ENCODE assay signal across 8 mouse cellular contexts in genomic region chrX:56609623-56610317, GRCm38 (mm10). TPM values are rescaled to one million over a fixed set of nuclear protein-coding genes. Genes with fewer than 3 reads are reported as not detected.
DNase-seq lines count a peak whose midpoint lies in the region; ATAC-seq and TF ChIP-seq lines count a peak whose summit lies in the region.

Slc9a6 (plus strand) TSS chrX:56609757.

- peak within 1 kb of the TSS; percentile 74 for H3K9ac ChIP-seq in forebrain, embryonic 14.5 days (ENCODE audit: low read length)
- peak within 1 kb of the TSS; percentile 62 for H3K9ac ChIP-seq in lung, embryonic 14.5 days

- peak; percentile 77 for DNase-seq in G1E (ENCODE audit: low spot score)
- DNase-seq in cerebellum, adult 11 months = peak; percentile 71
- DNase-seq in forebrain, embryonic 14.5 days (ENCODE audit: low spot score) = peak; percentile 90
- DNase-seq in heart, postnatal 10 days = peak; percentile 78
- DNase-seq in layer of hippocampus, adult 18-20 months (ENCODE audit: low spot score in 2 of 2) = peak; percentile 58 to 67
- peak; percentile 91 for DNase-seq in lung, embryonic 14.5 days
- DNase-seq in thymus, adult 18-20 months = peak; percentile 64 to 75

- 28% methylated on average over 44 of the region's 50 CpGs for WGBS in forebrain, embryonic 14.5 days
- WGBS in lung, embryonic 14.5 days = 9% methylated on average over 29 of the region's 50 CpGs
- WGBS in olfactory bulb, adult 2 months = 13% methylated on average over 50 of the region's 50 CpGs

- no peaks in the 10 kb centered on the region for H3K9me3 ChIP-seq in G1E (replicated peaks)
- H3K9me3 ChIP-seq in forebrain, embryonic 14.5 days (replicated peaks; ENCODE audit: control insufficient read depth, low read length) = no peaks in the 10 kb centered on the region
- H3K9me3 ChIP-seq in lung, embryonic 14.5 days (ENCODE audit: low read depth, low read length) = no peaks in the 10 kb centered on the region

- H3K4me3 ChIP-seq in G1E (ENCODE audit: low read depth, low read length) = peak within 1 kb of the TSS; percentile 83
- H3K4me3 ChIP-seq in forebrain, embryonic 14.5 days (ENCODE audit: low read depth, low read length) = peak within 1 kb of the TSS; percentile 53
- peak within 1 kb of the TSS; percentile 56 for H3K4me3 ChIP-seq in lung, embryonic 14.5 days (ENCODE audit: low read depth, low read length)
- peak within 1 kb of the TSS; percentile 73 for H3K4me3 ChIP-seq in olfactory bulb, adult 2 months (ENCODE audit: insufficient read depth, low read depth, low read length)

- H3K27me3 ChIP-seq in G1E (ENCODE audit: insufficient read depth, low read length) = no peaks in the 10 kb centered on the region
- no peaks in the 10 kb centered on the region for H3K27me3 ChIP-seq in forebrain, embryonic 14.5 days (replicated peaks; ENCODE audit: control insufficient read depth, insufficient read depth, low read length)
- H3K27me3 ChIP-seq in lung, embryonic 14.5 days (ENCODE audit: insufficient read depth, low read length) = no peaks in the 10 kb centered on the region

- intact Hi-C loops in heart, postnatal 10 days (cut with DNase I) = no loop called here

- no peak for TF ChIP-seq CTCF in G1E (IDR thresholded peaks at IDR 0.05; ENCODE audit: low read depth, low read length)
- TF ChIP-seq CTCF in lung, embryonic 14.5 days (IDR thresholded peaks at IDR 0.05; ENCODE audit: low read depth) = no peak
- no peak for TF ChIP-seq CTCF in olfactory bulb, adult 2 months (IDR thresholded peaks at IDR 0.05; ENCODE audit: insufficient read depth, low read depth, low read length)

- peak within 1 kb of the TSS; percentile 70; the same call in 1 of the 2 replicates for H3K27ac ChIP-seq in forebrain, embryonic 14.5 days (ENCODE audit: low read depth, low read length)
- peak within 1 kb of the TSS; percentile 76; the same call in 1 of the 2 replicates for H3K27ac ChIP-seq in lung, embryonic 14.5 days (ENCODE audit: low read depth)
- peak within 1 kb of the TSS; percentile 55; the same call in 1 of the 2 replicates for H3K27ac ChIP-seq in olfactory bulb, adult 2 months (ENCODE audit: insufficient read depth, low read depth, low read length)

- no peak for TF ChIP-seq POLR2A in olfactory bulb, adult 2 months (IDR thresholded peaks at IDR 0.05; ENCODE audit: insufficient read depth, low read depth, low read length)

- peak within 1 kb of the TSS; percentile 55 for H3K4me2 ChIP-seq in forebrain, embryonic 14.5 days (ENCODE audit: low read length)
- peak within 1 kb of the TSS; percentile 65 for H3K4me2 ChIP-seq in lung, embryonic 14.5 days

- H3K4me1 ChIP-seq in G1E (ENCODE audit: insufficient read depth, low read depth, low read length) = peaks cover 35% of the 10 kb centered on the region
- H3K4me1 ChIP-seq in forebrain, embryonic 14.5 days (ENCODE audit: control insufficient read depth, insufficient read depth, low read length) = no peaks in the 10 kb centered on the region; the same call in 1 of the 2 replicates
- H3K4me1 ChIP-seq in lung, embryonic 14.5 days (ENCODE audit: insufficient read depth) = no peaks in the 10 kb centered on the region
- peaks cover 3% of the 10 kb centered on the region; the same call in 1 of the 2 replicates for H3K4me1 ChIP-seq in olfactory bulb, adult 2 months (ENCODE audit: control insufficient read depth, insufficient read depth, low read length)

- H3K36me3 ChIP-seq in G1E (replicated peaks) = no peaks in the 10 kb centered on the region
- no peaks in the 10 kb centered on the region for H3K36me3 ChIP-seq in forebrain, embryonic 14.5 days (ENCODE audit: control insufficient read depth, insufficient read depth, low read length)
- no peaks in the 10 kb centered on the region for H3K36me3 ChIP-seq in lung, embryonic 14.5 days (ENCODE audit: insufficient read depth)

- peak; percentile 90 for ATAC-seq in G1E (ENCODE audit: extremely low read depth, insufficient number of reproducible peaks, low FRiP score, poor library complexity, severe bottlenecking)
- peak; percentile 99 for ATAC-seq in forebrain, embryonic 14.5 days
- peak; percentile 98 for ATAC-seq in lung, embryonic 14.5 days (ENCODE audit: insufficient read depth)

RNA-seq across cellular contexts. Expression of gene Slc9a6, which starts in this region (rescaled TPM):
- total RNA-seq in G1E (2014; fragmentation: Nextera tagmentation) (13.9 and 15.0 TPM in 2 replicates), G1E (2017) (9.0 and 10.5 TPM in 2 replicates)
- 11.0 and 15.7 TPM in 2 replicates for polyA plus RNA-seq in G1E (2012)
- polyA plus RNA-seq in forebrain, embryonic 14.5 days (2014; fragmentation: Nextera tagmentation; extraction: Ambion mirVana) = 29.9 and 30.2 TPM in 2 replicates
- 10 to 100 TPM; 14.7 to 17.1 TPM for total RNA-seq in heart, postnatal 10 days (2021)
- total RNA-seq in layer of hippocampus, adult 18-20 months (2021) = 100 to 1,000 TPM; 105 to 117 TPM
- polyA plus RNA-seq in lung, embryonic 14.5 days (2014; fragmentation: Nextera tagmentation; extraction: Ambion mirVana) = 8.7 and 8.9 TPM in 2 replicates
- 368 TPM in 1 of 2 replicates, not detected in the other for polyA plus RNA-seq in olfactory bulb, adult 2 months (2012; ENCODE audit: insufficient read depth, insufficient read length, low replicate concordance, missing spikeins)

Comparison
In these comparisons a context has a peak if more than half of its experiments do, and no peak if none do; other contexts are left out.
1. Peak in every context shown above with its lines: DNase-seq, ATAC-seq, H3K4me3 ChIP-seq and H3K27ac ChIP-seq.
2. RNA of gene Slc9a6 (total RNA-seq): 105 to 117 TPM in layer of hippocampus, adult 18-20 months; 14.7 to 17.1 TPM in heart, postnatal 10 days and 9.0 to 15.0 TPM in G1E; every median in the first group is over 4 times any median in the second.